Mouse (Mus musculus): ENCODE data around the gene Rab28.

The Rab28 gene

GRCm38 (mm10) chr5:41636793-41637192 lies 71.2 kb downstream of the Rab28 start:
- in situ Hi-C loops (cut with MboI; ENCODE audit: unreplicated experiment in 2 of 2), result no loop called here

- in situ Hi-C loops (cut with MboI; ENCODE audit: unreplicated experiment in 2 of 2), result no loop called here
These were observed 80.5 kb downstream of the Rab28 start for GRCm38 (mm10) chr5:41627224-41628144.

DNA sequence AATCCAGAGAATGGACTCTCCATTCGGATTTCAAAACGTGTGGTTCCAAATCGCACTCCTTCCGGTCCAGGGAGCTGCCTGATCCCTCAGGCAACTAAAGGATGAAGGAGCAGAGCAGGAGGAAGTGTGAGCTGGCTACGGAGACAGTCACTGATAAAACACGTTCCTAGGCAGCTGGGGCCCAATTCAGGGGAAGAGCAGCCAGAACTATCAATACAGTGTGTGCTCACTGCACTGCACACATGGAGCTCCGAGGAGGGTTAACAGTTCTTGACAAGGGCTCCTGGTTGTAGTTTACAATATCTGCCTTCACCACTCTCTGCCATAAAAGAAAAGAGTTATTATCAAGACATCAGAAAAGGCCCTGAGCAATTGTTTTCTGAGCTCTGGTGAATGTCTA lies 82.4 kb downstream of the Rab28 start:
- in situ Hi-C loops (cut with MboI; ENCODE audit: unreplicated experiment in 2 of 2), result no loop called here

GRCm38 (mm10) chr5:41621748-41622147 lies 86.2 kb downstream of the Rab28 start:
- in situ Hi-C loops (cut with MboI; ENCODE audit: unreplicated experiment in 2 of 2), result no loop called here

- in situ Hi-C loops (cut with MboI; ENCODE audit: unreplicated experiment in 2 of 2), result no loop called here
These were observed 89.0 kb downstream of the Rab28 start for GRCm38 (mm10) chr5:41618966-41619365.

DNA sequence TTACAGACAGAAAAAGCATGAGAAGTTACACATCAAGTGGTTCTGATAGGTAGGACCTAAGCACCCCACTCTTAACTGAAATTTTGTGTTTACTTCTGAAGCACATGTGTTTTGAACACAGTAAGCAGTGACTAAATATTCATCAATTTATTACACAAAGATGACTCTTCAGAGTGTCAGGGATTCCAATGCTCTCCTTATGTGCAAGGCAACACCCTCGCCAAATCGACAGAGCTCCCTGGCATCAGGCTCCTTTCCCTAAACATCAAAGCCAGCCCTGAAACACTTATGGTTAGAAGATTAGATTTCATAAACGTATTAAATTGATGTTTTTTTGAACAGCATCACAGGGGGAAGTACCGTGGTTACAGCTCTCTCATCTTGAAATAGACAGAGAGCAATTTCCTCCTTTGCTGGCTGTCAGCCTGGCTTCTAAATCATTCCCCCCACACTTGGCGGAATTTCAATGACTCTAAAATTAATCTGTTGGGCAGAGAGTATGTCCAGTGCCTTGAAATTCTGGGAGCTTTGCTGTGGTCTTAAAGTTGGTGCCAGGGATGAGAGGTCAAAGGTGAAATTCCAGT lies 97.4 kb downstream of the Rab28 start:
- in situ Hi-C loops (cut with MboI; ENCODE audit: unreplicated experiment in 2 of 2), result no loop called here

- in situ Hi-C loops (cut with MboI; ENCODE audit: unreplicated experiment in 2 of 2), result no loop called here
These were observed 111.5 kb downstream of the Rab28 start for GRCm38 (mm10) chr5:41596242-41597117.

DNA sequence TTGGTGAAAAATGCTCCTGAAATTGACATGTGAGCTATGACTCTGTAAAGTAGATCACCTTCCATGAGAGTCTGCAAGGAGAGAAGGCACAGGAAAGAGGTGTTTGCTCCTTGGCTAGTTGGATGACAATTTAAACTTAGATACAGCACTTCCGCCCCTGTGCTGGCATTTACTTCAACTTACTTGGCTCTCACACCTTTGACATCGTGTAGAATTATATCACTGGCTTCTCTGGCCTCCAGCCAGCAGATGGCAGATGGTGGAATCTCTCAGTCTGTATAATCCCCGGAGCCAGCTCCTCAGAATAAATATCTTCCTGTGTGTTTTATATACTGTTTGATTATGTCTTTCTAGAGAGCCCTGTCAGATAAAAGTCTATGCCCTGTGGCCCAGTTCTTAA lies 112.8 kb downstream of the Rab28 start:
- in situ Hi-C loops (cut with MboI; ENCODE audit: unreplicated experiment in 2 of 2), result no loop called here

DNA sequence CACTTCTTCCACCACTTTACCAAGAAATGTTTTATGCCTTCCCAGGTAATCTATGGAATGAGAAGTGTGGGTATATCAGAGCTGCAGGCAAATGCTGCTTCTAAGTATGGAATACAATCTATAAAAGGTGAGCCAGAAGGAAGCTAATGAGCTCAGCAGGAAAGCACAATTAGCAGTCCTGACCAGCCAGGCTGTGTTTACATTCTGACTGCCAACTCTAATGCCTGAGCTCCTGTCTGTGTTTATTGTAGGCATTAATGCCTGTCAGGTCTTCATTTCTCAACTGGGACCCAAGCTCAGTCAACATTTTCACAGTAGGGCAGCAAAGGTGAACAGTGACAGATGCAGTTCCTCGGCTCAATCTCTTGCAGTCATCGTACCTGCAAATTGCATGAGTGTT lies 129.9 kb downstream of the Rab28 start:
- in situ Hi-C loops (cut with MboI; ENCODE audit: unreplicated experiment in 2 of 2), result no loop called here
